Mouse (Mus musculus): ENCODE measurements around the gene Clip2.

DNA sequence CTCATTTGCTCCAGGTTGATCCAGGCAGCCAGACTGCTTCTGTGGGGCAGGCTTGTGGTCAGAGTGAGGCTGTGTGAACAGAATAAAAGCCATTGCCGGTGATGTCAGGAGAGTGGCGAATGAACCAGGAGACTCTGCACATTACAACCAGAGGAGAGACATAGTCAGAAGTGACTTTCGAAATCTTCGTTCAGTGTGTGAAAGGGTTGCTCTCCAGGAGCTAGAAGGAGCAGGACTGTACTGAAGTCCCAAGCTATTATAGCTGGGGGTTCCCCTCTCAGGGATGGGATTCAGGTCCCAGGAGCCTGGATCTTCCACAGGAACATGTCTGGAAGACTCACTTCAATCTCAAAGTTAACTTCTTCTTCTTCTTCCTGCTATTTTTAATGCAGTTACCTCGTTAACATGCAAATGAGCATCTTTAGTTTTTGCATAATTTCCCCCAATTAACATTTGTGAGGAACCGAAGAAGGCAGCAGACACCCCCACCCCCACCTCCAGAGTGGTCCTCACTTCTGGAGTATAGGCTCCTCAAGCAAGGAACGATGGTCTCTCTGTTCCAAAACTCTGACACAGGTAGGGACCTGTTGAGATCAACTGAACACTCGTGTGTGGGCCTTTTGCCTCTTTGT, 81.6 kb downstream of the Clip2 start:
- no peak for TF ChIP-seq CTCF (IDR thresholded peaks at IDR 0.05; ENCODE audit: extremely low read depth, insufficient read depth, insufficient read length, insufficient replicate concordance)
- no peak for TF ChIP-seq POLR2A (IDR thresholded peaks at IDR 0.05; ENCODE audit: low read depth, low read length)
